Mouse (Mus musculus) duodenum, adult 2 months (tissue): ENCODE data around the gene Id1. TPM values are rescaled to one million over a fixed set of nuclear protein-coding genes. Genes with fewer than 3 reads are reported as not detected.

ENCODE experiments used
- polyA plus RNA-seq: library from polyadenylated mRNA; depleted of rRNA; stranded (reverse); fragments of >200 nt; gene quantifications from 2 replicates; pipeline ENCODE4 v1.2.3, GENCODE M21; 2012; ENCODE audit warnings: low replicate concordance; rRNA removed

The Id1 gene
- 431 and 630 TPM in 2 replicates for polyA plus RNA-seq

GRCm38 (mm10) chr2:152736090-152736601 is at the start of gene Id1:
Gene Id1, plus strand, starts transcription at chr2:152736251.

GRCm38 (mm10) chr2:152686806-152687267 is 49.2 kb upstream of the Id1 start, which contains the start of gene Mcts2:
Gene Mcts2, plus strand, starts transcription at chr2:152687035.

GRCm38 (mm10) chr2:152753944-152754711 is 18.1 kb downstream of the Id1 start, which contains the start of gene Cox4i2:
Gene Cox4i2, plus strand, starts transcription at chr2:152754173.

Other genes starting within 250 kb of the Id1 start
- gene Defb22, start 246.1 kb upstream of the Id1 start, polyA plus RNA-seq: not detected in 2 replicates
- gene Defb26, start 224.6 kb upstream of the Id1 start, polyA plus RNA-seq: not detected in 2 replicates
- not detected in 2 replicates for gene Defb28, start 218.0 kb upstream of the Id1 start, polyA plus RNA-seq
- gene Defb29, start 196.2 kb upstream of the Id1 start, polyA plus RNA-seq: not detected in 2 replicates
- not detected in 2 replicates for gene Gm17416, start 166.9 kb upstream of the Id1 start, polyA plus RNA-seq
- gene Defb21, start 163.5 kb upstream of the Id1 start, polyA plus RNA-seq: not detected in 2 replicates
- not detected in 2 replicates for gene Defb19, start 155.9 kb upstream of the Id1 start, polyA plus RNA-seq
- not detected in 2 replicates for gene Defb45, start 136.9 kb upstream of the Id1 start, polyA plus RNA-seq
- not detected in 2 replicates for gene Defb36, start 131.9 kb upstream of the Id1 start, polyA plus RNA-seq
- gene Defb25, start 113.2 kb upstream of the Id1 start, polyA plus RNA-seq: not detected in 2 replicates
- 4.0 and 4.4 TPM in 2 replicates for gene Rem1, start 109.3 kb upstream of the Id1 start, polyA plus RNA-seq
- 131 and 168 TPM in 2 replicates for gene H13, start 66.8 kb upstream of the Id1 start, polyA plus RNA-seq
- gene Mcts2, start 49.2 kb upstream of the Id1 start, polyA plus RNA-seq: 1.0 and 1.1 TPM in 2 replicates
- gene Cox4i2, start 17.9 kb downstream of the Id1 start, polyA plus RNA-seq: 0.60 and 1.2 TPM in 2 replicates
- gene Bcl2l1, start 95.5 kb downstream of the Id1 start, polyA plus RNA-seq: 28.4 and 66.4 TPM in 2 replicates
- gene Tpx2, start 111.7 kb downstream of the Id1 start, polyA plus RNA-seq: 0.34 and 0.41 TPM in 2 replicates
- 0.04 TPM in 1 of 2 replicates, not detected in the other for gene Mylk2, start 175.1 kb downstream of the Id1 start, polyA plus RNA-seq
- 2.4 and 3.3 TPM in 2 replicates for gene Foxs1, start 197.0 kb downstream of the Id1 start, polyA plus RNA-seq
- 0.02 and 0.04 TPM in 2 replicates for gene Dusp15, start 215.4 kb downstream of the Id1 start, polyA plus RNA-seq
- not detected in 2 replicates for gene Ttll9, start 226.2 kb downstream of the Id1 start, polyA plus RNA-seq